Mouse (Mus musculus) lung, adult 2 months (tissue): ENCODE results near the gene Efr3b.

ENCODE experiments used
- CTCF ChIP-seq: fragments of 200-500 bp; IDR thresholded peaks from 2 replicates; pipeline ENCODE4 v1.5.1; 2011; ENCODE audit warnings: mild to moderate bottlenecking, low read length, control low read depth; ENCODE audit not compliant: insufficient read depth
- POLR2A ChIP-seq: fragments of 200-500 bp; IDR thresholded peaks from 2 replicates; pipeline ENCODE4 v1.6.1; 2011; ENCODE audit warnings: low read depth, mild to moderate bottlenecking, control low read depth, low read length, borderline replicate concordance; ENCODE audit errors: extremely low read depth

GRCm38 (mm10) chr12:4028516-4028915 is 10.2 kb downstream of the Efr3b start:
- no peak for TF ChIP-seq POLR2A
- no peak for TF ChIP-seq CTCF
